Mouse (Mus musculus): Measurements from ENCODE around the gene Zfp354a.
"Not testable (repeated sequence)": the region's sequence is repeated elsewhere in the genome, so short reads cannot be mapped to it uniquely, and the experiment has no call there.

Zfp354a gene

GRCm38 (mm10) chr11:51059151-51059571, at the start of gene Zfp354a:
TSS of gene Zfp354a (plus strand) at chr11:51059257.
- peak; percentile 82 for DNase-seq

- DNase-seq = no peak
Measured at GRCm38 (mm10) chr11:51011821-51012220, 47.2 kb upstream of the Zfp354a start.

DNA sequence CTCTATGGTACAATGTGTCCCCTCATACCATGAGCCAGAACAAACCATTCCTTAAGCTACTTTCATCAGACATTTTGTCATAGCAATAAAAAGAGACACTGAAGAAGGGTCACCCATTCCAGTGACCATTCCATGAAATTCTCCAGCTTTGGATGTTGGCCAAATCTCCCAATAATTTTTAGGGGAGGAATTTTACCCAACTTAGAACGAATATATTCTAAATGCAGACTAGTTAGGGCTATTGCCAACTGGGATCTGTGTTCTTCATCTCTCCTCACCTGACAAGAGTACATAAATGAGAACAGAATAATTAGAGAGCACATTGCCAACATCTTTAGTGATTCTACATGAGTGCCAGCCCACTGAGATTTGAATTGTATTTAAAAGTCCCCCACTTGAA, 45.1 kb upstream of the Zfp354a start, which contains the start of gene Olfr54:
Gene Olfr54, plus strand, starts transcription at position 301 of the 400 bp plus-strand sequence.
- DNase-seq = no peak

GRCm38 (mm10) chr11:51016341-51016740, 42.7 kb upstream of the Zfp354a start:
- no peak for DNase-seq

- not testable (repeated sequence) for DNase-seq
Measured at GRCm38 (mm10) chr11:51026811-51027210, 32.2 kb upstream of the Zfp354a start.

GRCm38 (mm10) chr11:51029381-51029780, 29.7 kb upstream of the Zfp354a start:
- DNase-seq = not testable (repeated sequence)

DNA sequence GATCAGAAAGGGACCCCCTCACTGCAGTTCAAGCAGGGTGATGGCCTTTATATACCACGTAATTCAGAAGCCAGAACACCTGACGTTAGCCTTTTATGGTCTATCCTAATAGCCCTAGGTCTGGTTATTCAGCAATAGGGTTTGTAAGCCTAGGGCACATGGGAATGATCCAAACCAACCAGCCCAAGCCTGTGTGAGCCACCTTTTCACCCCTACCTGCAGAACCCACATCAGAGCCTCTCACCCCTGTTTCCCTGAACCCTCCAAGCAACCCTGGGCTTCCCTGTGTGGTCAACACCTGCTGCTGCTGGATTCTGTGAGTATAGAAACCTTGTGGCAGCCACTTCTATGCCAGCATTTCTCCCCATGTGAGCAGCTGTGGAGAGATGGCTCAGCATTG, 28.8 kb upstream of the Zfp354a start:
- no peak for DNase-seq

DNA sequence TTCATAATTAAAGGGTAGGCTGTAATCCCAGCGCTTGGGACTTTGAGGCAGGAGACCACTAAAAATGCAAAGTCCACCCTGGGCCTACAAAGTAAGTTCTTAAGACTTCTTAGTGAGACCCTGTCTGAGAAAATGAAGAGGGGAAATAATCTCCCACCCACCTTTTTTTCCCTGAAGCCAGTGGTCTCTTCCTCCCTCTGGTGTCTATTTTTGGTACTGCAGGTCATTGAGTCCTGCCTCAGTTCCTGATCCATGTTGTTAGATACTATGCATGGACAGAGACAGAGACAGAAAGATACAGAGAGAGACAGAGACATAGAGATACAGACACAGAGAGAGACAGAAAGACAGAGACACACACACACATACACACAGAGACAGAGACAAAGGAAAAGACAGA, 26.2 kb upstream of the Zfp354a start:
- no peak for DNase-seq

DNA sequence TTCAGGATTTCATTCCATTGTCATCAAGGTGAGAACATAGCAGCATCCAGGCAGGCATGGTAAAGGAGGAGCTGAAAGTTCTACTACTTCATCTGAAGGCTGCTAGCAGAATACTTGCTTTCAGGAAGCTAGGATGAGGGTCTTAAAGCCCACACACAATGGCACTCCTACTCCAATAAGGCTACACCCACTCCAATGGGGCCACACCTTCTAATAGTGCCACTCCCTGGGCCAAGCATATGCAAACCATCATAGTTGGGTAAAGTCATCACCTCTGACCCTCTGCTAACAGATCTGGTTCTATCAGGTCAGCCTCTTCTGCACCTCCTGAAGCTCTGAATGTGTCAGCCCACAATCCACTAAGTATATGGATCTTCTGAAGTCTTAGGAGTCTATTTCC, 24.9 kb upstream of the Zfp354a start:
- DNase-seq = not testable (repeated sequence)

- DNase-seq = no peak
Measured at GRCm38 (mm10) chr11:51035951-51036350, 23.1 kb upstream of the Zfp354a start.

DNA sequence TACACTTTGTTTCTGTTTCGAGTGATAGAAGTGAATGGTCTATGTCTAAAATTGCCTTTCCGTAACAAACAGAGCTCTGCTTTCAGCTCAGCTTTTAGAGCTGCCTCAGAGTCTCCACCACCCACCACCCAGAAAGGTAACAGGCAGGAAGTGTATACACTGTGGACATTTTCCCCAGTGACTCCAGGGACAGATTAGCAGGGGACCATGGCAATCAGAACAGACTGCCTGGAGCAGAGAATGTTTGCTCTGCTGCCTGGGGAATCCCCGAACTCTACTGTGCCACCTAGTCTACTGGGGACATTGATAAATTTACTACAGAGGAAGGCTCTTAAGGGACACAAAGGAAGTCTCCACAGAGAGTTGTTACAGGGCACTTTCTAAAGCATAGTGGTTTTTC, 14.3 kb upstream of the Zfp354a start:
- not testable (repeated sequence) for DNase-seq

GRCm38 (mm10) chr11:51047809-51048208, 11.2 kb upstream of the Zfp354a start, which contains the start of gene Olfr1375:
TSS of gene Olfr1375 (plus strand) at chr11:51048109.
- not testable (repeated sequence) for DNase-seq

DNA sequence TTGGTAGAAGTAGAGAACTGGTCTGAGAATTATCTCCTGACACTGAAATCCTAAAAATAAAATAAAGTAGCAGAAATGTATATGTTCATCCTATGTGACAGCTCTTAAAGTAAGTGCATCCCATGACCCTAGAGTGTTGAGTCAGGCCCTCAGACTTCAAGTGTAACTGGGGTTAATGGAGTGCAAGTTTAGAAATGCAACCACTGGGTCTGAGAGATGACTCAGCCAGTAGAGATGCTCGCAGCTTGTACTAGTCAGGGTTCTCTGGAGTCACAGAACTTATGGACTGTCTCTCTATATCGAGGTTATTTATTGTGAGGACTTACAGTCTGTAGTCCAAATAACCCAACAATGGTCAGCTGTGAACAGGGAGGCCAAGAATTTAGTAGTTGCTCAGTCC, 7.4 kb upstream of the Zfp354a start:
- no peak for DNase-seq

DNA sequence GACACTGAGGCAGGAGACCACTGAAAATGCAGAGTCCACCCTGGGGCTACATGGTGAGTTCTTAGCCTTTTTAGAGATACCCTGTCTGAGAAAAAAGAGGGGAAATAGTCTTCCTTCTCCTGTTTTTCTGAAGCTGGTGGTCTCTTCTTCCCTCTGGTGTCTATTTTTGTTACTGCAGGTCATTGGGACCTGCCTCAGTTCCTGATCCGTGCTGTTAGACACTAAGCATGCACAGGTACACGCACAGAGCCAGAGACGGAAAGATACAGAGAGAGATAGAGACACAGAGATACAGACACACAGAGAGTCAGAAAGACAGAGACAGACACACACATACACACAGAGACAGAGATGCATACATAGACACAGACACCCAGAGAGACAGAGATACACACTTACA, 5.8 kb upstream of the Zfp354a start:
- no peak for DNase-seq

DNA sequence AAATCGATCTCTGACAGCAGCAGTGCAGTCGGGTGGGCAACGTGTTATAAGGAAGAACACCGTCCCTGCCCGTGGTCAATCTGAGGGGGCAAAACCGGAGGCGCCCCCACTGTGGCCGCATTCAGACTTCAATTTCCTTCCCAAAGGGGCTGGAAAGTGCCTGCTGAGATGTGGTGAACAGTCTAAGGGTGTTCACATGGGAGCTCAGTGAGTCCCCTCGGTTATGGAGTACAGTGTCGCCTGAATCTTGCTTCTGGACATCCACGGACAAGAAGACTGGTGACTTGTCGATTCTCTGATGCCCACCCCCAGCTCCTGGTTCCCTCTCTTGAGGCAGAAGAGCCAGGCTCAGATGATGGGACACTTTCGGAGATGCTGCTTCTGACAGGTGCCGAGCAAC, 583 bp downstream of the Zfp354a start:
- DNase-seq = no peak

GRCm38 (mm10) chr11:51060981-51061380, 1.9 kb downstream of the Zfp354a start:
- DNase-seq = no peak

DNA sequence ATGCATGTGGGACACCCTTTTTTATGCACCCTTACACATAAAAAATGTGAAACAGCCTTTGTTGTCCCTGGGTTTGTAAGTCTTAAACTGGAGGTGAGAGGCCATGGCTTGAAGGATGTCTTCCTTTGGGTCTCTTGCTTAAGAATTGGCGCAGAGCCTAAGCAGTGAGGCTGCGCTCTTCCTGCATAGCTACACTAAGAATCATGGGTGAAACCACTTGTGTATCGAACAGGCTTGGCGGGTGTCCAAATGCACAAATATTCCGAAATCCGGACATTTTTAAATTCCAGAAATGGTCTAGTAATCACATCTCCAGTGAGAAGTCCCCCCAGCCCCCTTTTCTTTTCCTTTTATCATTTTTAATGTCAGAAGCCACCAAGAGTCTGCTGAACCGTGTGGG, 4.2 kb downstream of the Zfp354a start:
- no peak for DNase-seq

- DNase-seq = peak; percentile 54
Measured at GRCm38 (mm10) chr11:51063841-51064240, 4.8 kb downstream of the Zfp354a start.

GRCm38 (mm10) chr11:51084527-51084926, 25.5 kb downstream of the Zfp354a start:
- DNase-seq = no peak

- peak; percentile 51 for DNase-seq
Measured at GRCm38 (mm10) chr11:51085269-51085668, 26.2 kb downstream of the Zfp354a start.

GRCm38 (mm10) chr11:51107261-51107660, 48.2 kb downstream of the Zfp354a start:
- DNase-seq = no peak

- no peak for DNase-seq
Measured at GRCm38 (mm10) chr11:51110621-51111020, 51.6 kb downstream of the Zfp354a start.

All from right cerebral cortex, adult 18-20 months (tissue).